Mouse (Mus musculus): Measurements from ENCODE around the gene Efna3.

DNA sequence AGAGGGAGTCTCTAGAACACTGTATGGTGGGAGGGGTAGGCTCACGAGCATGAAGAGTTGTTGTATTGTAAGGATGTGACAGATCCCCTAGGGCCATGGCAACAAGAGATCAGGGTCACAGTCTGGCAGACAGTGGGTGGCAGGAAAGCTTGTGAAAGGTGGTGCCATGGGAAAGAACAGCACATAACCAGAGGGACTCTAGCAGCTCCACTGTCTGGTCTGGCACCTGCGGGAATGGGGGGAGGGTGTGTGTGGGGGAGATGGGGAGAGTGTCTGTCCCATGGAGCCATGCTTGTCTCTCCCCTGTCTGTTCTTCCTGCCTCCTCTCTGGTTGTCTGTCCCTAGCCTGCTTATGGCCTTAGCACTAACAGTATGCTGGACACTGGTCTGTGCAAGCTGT is 37.2 kb downstream of the Efna3 start:
- no peak for TF ChIP-seq POLR2A (IDR thresholded peaks at IDR 0.05; ENCODE audit: control insufficient read depth, extremely low read depth, insufficient read depth, low read length, poor library complexity)
- no peak for TF ChIP-seq CTCF (IDR thresholded peaks at IDR 0.05; ENCODE audit: borderline replicate concordance, control insufficient read depth, extremely low read depth, insufficient read depth, low read length, poor library complexity)

Data from thymus, adult 2 months (tissue).